Mouse (Mus musculus): ENCODE results near the gene Traf6. TPM values are rescaled to one million over a fixed set of nuclear protein-coding genes. Genes with fewer than 3 reads are reported as not detected.
A peak's percentile ranks its signal among the peaks of the same experiment; 100 is the strongest.
"Not testable (repeated sequence)": the region's sequence is repeated elsewhere in the genome, so short reads cannot be mapped to it uniquely, and the experiment has no call there.

Traf6 gene
- polyA plus RNA-seq, 1 experiment from 2014 or later: 6.6 TPM

DNA sequence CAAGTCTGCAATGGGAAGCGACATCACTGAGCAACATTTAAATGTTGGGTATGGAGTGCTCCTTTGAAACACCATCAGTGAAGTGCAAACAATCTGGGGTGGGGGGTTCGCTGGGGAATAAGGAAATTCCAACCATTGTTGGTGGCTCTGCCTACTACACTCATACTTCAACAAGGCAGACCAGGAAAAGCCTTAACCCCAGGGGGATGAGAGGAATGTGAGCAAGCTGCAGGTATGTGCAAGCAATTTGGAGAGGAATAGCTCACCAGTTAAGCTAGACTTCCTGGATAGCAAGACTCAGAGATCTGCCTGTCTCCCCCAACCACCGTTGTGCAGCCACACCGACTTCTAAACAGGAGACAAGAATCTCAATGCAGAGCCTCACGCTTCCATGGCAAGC lies 61.7 kb downstream of the Traf6 start:
- Histone ChIP-seq H3K36me3 (no peaks in the 10 kb centered on the region), H3K9ac (no peak overlapping the region), H3K27me3 (no peaks in the 10 kb centered on the region), H3K4me1 (replicated peaks) (peaks cover 4% of the 10 kb centered on the region; the same call in 1 of the 2 replicates), H3K27ac (replicated peaks) (no peak overlapping the region), H3K4me2 (no peak overlapping the region), H3K9me3 (no peaks in the 10 kb centered on the region), H3K4me3 (no peak overlapping the region)
- 80% methylated on average over 5 of the region's 5 CpGs for WGBS
- no peak for ATAC-seq (ENCODE audit: low read depth)

DNA sequence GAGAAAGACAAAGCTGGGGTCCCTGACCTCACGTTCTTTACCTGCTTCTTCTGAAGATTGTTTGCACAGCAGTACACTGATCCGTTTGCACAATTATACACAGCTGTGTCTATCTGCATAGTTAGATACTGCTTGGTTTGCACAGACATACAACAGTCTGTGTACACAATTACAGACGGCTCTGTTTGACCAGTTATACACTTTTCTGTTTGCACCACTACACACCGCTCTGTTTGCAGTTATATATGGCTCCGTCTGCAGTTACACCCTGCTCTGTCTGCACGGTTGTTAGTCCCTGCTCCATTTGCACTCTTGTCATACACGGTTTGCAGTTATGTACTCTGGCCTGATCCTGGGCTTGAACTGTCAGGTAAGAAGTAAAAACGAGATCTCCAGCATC lies 63.4 kb downstream of the Traf6 start:
- Histone ChIP-seq H3K27me3 (no peaks in the 10 kb centered on the region), H3K4me1 (replicated peaks) (peaks cover 4% of the 10 kb centered on the region; the same call in 1 of the 2 replicates), H3K9me3 (no peaks in the 10 kb centered on the region), H3K36me3 (no peaks in the 10 kb centered on the region), H3K4me3 (no peak overlapping the region), H3K4me2 (no peak overlapping the region), H3K9ac (no peak overlapping the region), H3K27ac (replicated peaks) (no peak overlapping the region)
- WGBS: 80% methylated on average over 8 of the region's 8 CpGs
- ATAC-seq (ENCODE audit: low read depth): peak; percentile 15; the same call in 1 of the 2 replicates

DNA sequence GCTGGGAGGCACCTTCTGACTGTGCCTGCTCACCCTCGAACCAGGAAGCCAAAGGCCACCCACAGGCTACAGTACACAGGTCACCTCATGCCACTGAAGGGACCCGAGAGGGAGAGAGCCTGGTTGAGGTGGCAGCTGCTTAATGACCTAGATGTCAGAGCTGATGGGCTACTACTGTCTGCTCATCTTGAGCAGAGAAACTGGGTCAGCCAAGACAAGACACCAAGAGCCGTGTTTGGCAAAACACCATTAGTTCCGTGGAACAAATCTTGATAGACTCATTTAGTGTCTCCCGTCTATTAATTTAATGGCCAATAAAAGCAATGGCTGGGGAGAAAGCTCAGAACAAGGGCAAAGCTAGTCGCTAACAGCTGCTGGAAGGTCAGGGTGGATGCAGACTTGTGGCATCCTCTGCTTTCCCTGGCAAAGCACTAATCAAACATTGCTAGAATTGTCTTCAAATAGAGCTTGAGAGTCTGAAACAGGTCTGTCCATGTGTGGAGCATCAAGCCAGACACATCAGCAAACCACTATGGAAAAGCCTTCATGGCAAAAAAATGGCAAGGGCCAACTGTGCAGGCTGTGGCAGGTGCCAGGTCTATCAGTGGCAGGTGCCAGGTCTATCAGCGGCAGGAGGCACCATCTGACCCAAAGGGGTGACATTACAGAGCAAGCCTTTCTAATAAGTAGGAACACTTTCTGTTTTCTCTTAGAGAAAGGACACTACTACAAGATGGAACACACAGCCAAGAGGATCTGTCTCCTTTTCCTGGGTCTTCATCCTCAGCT lies 64.0 kb downstream of the Traf6 start:
- Histone ChIP-seq H3K9ac (no peak overlapping the region), H3K4me1 (replicated peaks) (peaks cover 4% of the 10 kb centered on the region; the same call in 1 of the 2 replicates), H3K4me3 (no peak overlapping the region), H3K9me3 (no peaks in the 10 kb centered on the region), H3K4me2 (no peak overlapping the region), H3K27me3 (no peaks in the 10 kb centered on the region), H3K36me3 (no peaks in the 10 kb centered on the region), H3K27ac (replicated peaks) (no peak overlapping the region)
- ATAC-seq (ENCODE audit: low read depth): 0 out of 2 replicates have a peak, but pooled peaks have one; percentile 5
- WGBS: 66% methylated on average over 7 of the region's 7 CpGs

GRCm38 (mm10) chr2:101745656-101746055 lies 67.4 kb downstream of the Traf6 start:
- ATAC-seq (ENCODE audit: low read depth); H3K27me3 ChIP-seq; H3K4me2 ChIP-seq; H3K4me1 ChIP-seq (replicated peaks); H3K36me3 ChIP-seq; H3K9me3 ChIP-seq; H3K4me3 ChIP-seq; H3K27ac ChIP-seq (replicated peaks); H3K9ac ChIP-seq: not testable (repeated sequence)
- WGBS: 87% methylated on average over 2 of the region's 2 CpGs

- Histone ChIP-seq H3K4me3 (no peak overlapping the region), H3K36me3 (no peaks in the 10 kb centered on the region), H3K4me1 (replicated peaks) (peaks cover 4% of the 10 kb centered on the region; the same call in 1 of the 2 replicates), H3K27me3 (no peaks in the 10 kb centered on the region), H3K9ac (no peak overlapping the region), H3K4me2 (no peak overlapping the region), H3K27ac (replicated peaks) (no peak overlapping the region), H3K9me3 (no peaks in the 10 kb centered on the region)
- ATAC-seq (ENCODE audit: low read depth): no peak
- 89% methylated on average over 7 of the region's 7 CpGs for WGBS
These were observed 68.3 kb downstream of the Traf6 start for GRCm38 (mm10) chr2:101746537-101746936.

Other genes with a start within 250 kb of the Traf6 start
- 0.07 TPM in 1 of 2 replicates, not detected in the other for gene Rag2, start 53.7 kb upstream of the Traf6 start, polyA plus RNA-seq (2015; fragmentation: Nextera tagmentation; extraction: Ambion mirVana)
- 0.04 TPM in 2 replicates for gene Rag1, start 28.9 kb upstream of the Traf6 start, polyA plus RNA-seq (2015; fragmentation: Nextera tagmentation; extraction: Ambion mirVana)
- gene B230118H07Rik, start 28.9 kb upstream of the Traf6 start, polyA plus RNA-seq (2015; fragmentation: Nextera tagmentation; extraction: Ambion mirVana): 60.5 and 66.7 TPM in 2 replicates
- 5.6 and 6.6 TPM in 2 replicates for gene Prr5l, start 204.6 kb downstream of the Traf6 start, polyA plus RNA-seq (2015; fragmentation: Nextera tagmentation; extraction: Ambion mirVana)
- 96.4 and 99.8 TPM in 2 replicates for gene Commd9, start 207.8 kb downstream of the Traf6 start, polyA plus RNA-seq (2015; fragmentation: Nextera tagmentation; extraction: Ambion mirVana)

Data from neural tube, embryonic 13.5 days (tissue).